Mouse (Mus musculus): ENCODE results near the gene Hras. TPM values are rescaled to one million over a fixed set of nuclear protein-coding genes. Genes with fewer than 3 reads are reported as not detected.

The Hras gene
- polyA plus RNA-seq, 1 experiment = 243 TPM

GRCm38 (mm10) chr7:141141326-141141725 is 52.5 kb downstream of the Hras start:
- no peak for DNase-seq (ENCODE audit: extremely low spot score in 1 of 2, low spot score in 1 of 2)

Other genes starting within 250 kb of the Hras start
- 0.15 TPM in 1 of 2 replicates, not detected in the other for gene Ifitm5, start 243.7 kb downstream of the Hras start, polyA plus RNA-seq (2012; rRNA removed)
- gene Gm45717, start 238.1 kb downstream of the Hras start, polyA plus RNA-seq (2012; rRNA removed) = not detected in 2 replicates
- 46.6 and 48.9 TPM in 2 replicates for gene Ifitm2, start 238.0 kb downstream of the Hras start, polyA plus RNA-seq (2012; rRNA removed)
- gene Ifitm1, start 226.8 kb downstream of the Hras start, polyA plus RNA-seq (2012; rRNA removed) = 28.8 and 33.2 TPM in 2 replicates
- gene Ifitm3, start 183.2 kb downstream of the Hras start, polyA plus RNA-seq (2012; rRNA removed) = 72.6 and 82.1 TPM in 2 replicates
- gene Ifitm6, start 176.1 kb downstream of the Hras start, polyA plus RNA-seq (2012; rRNA removed) = 0.86 and 1.0 TPM in 2 replicates
- not detected in 2 replicates for gene Gm17387, start 164.9 kb downstream of the Hras start, polyA plus RNA-seq (2012; rRNA removed)
- gene B4galnt4, start 132.9 kb downstream of the Hras start, polyA plus RNA-seq (2012; rRNA removed) = 99.1 and 103 TPM in 2 replicates
- gene Pkp3, start 115.8 kb downstream of the Hras start, polyA plus RNA-seq (2012; rRNA removed) = 0.11 and 0.22 TPM in 2 replicates
- gene Sigirr, start 93.4 kb downstream of the Hras start, polyA plus RNA-seq (2012; rRNA removed) = 3.7 and 4.0 TPM in 2 replicates
- gene Ano9, start 76.2 kb downstream of the Hras start, polyA plus RNA-seq (2012; rRNA removed) = 0.08 and 0.10 TPM in 2 replicates
- 52.1 and 62.4 TPM in 2 replicates for gene Ptdss2, start 71.6 kb downstream of the Hras start, polyA plus RNA-seq (2012; rRNA removed)
- gene Rnh1, start 21.1 kb downstream of the Hras start, polyA plus RNA-seq (2012; rRNA removed) = 34.5 and 36.4 TPM in 2 replicates
- gene Lrrc56, start 152 bp upstream of the Hras start, polyA plus RNA-seq (2012; rRNA removed) = 4.8 and 5.5 TPM in 2 replicates
- gene Lmntd2, start 20.1 kb upstream of the Hras start, polyA plus RNA-seq (2012; rRNA removed) = 0.17 and 0.20 TPM in 2 replicates
- gene Rassf7, start 21.9 kb upstream of the Hras start, polyA plus RNA-seq (2012; rRNA removed) = 1.8 and 2.3 TPM in 2 replicates
- 31.0 and 35.1 TPM in 2 replicates for gene Phrf1, start 34.8 kb upstream of the Hras start, polyA plus RNA-seq (2012; rRNA removed)
- gene Irf7, start 72.5 kb upstream of the Hras start, polyA plus RNA-seq (2012; rRNA removed) = 7.7 and 8.6 TPM in 2 replicates
- not detected in 2 replicates for gene Cdhr5, start 82.8 kb upstream of the Hras start, polyA plus RNA-seq (2012; rRNA removed)
- gene Sct, start 85.1 kb upstream of the Hras start, polyA plus RNA-seq (2012; rRNA removed) = 12.4 and 29.9 TPM in 2 replicates
- gene Drd4, start 98.0 kb upstream of the Hras start, polyA plus RNA-seq (2012; rRNA removed) = 0.44 and 0.48 TPM in 2 replicates
- 43.0 and 43.8 TPM in 2 replicates for gene Deaf1, start 133.7 kb upstream of the Hras start, polyA plus RNA-seq (2012; rRNA removed)
- gene Tmem80, start 133.7 kb upstream of the Hras start, polyA plus RNA-seq (2012; rRNA removed) = 60.4 and 64.8 TPM in 2 replicates
- gene Eps8l2, start 144.9 kb upstream of the Hras start, polyA plus RNA-seq (2012; rRNA removed) = 4.4 and 5.5 TPM in 2 replicates
- gene Taldo1, start 198.2 kb upstream of the Hras start, polyA plus RNA-seq (2012; rRNA removed) = 151 and 152 TPM in 2 replicates
- 49.9 and 55.6 TPM in 2 replicates for gene Gatd1, start 220.1 kb upstream of the Hras start, polyA plus RNA-seq (2012; rRNA removed)
- 204 and 235 TPM in 2 replicates for gene Cend1, start 235.5 kb upstream of the Hras start, polyA plus RNA-seq (2012; rRNA removed)
- 227 and 251 TPM in 2 replicates for gene Slc25a22, start 243.9 kb upstream of the Hras start, polyA plus RNA-seq (2012; rRNA removed)